Mouse (Mus musculus) adrenal gland (tissue): ENCODE data around the gene Cks1brt.
"Not testable (repeated sequence)": the region's sequence is repeated elsewhere in the genome, so short reads cannot be mapped to it uniquely, and the experiment has no call there.

ENCODE experiments used
- intact Hi-C: fragments of 180-260 bp; cut with DNase I; formaldehyde crosslinking; loops from one replicate; pipeline ENCODE4 v1.15.1; 2025
- long read RNA-seq, 2 experiments: library from polyadenylated mRNA; unstranded; transcript quantifications; one replicate each; pipeline ENCODE4 v2.0.0; 2020; ENCODE audit warnings: borderline replicate concordance in 1 of 2; ENCODE audit not compliant: insufficient replicate concordance in 1 of 2
- microRNA-seq, 2 experiments: library from miRNA; unstranded; fragments of <30 nt; microRNA quantifications; one replicate each; pipeline ENCODE4; 2019

Cks1brt gene
- long read RNA-seq, experiment 1 = 0 reads
- long read RNA-seq, experiment 2 = 0 reads

GRCm38 (mm10) chr8:85151624-85152023 is at the start of gene Cks1brt:
Gene Cks1brt, plus strand, starts transcription at chr8:85151924.
- intact Hi-C loops = no loop called here

GRCm38 (mm10) chr8:85113241-85113640 is 38.5 kb upstream of the Cks1brt start:
- intact Hi-C loops = no loop called here

- intact Hi-C loops = no loop called here
Measured at GRCm38 (mm10) chr8:85115501-85115900, 36.2 kb upstream of the Cks1brt start.

GRCm38 (mm10) chr8:85116984-85117383 is 34.7 kb upstream of the Cks1brt start:
- intact Hi-C loops = no loop called here

GRCm38 (mm10) chr8:85119052-85119981 is 32.4 kb upstream of the Cks1brt start:
- intact Hi-C loops = no loop called here

- intact Hi-C loops = not testable (repeated sequence)
Measured at GRCm38 (mm10) chr8:85120251-85120650, 31.5 kb upstream of the Cks1brt start.

- intact Hi-C loops = no loop called here
Measured at GRCm38 (mm10) chr8:85122995-85123394, 28.7 kb upstream of the Cks1brt start, which contains the start of gene Zfp791. Gene Zfp791, minus strand, starts transcription at chr8:85123095.

GRCm38 (mm10) chr8:85123691-85124090 is 28.0 kb upstream of the Cks1brt start:
- intact Hi-C loops = no loop called here

- intact Hi-C loops = no loop called here
Measured at GRCm38 (mm10) chr8:85132335-85132734, 19.4 kb upstream of the Cks1brt start.

GRCm38 (mm10) chr8:85135690-85136089 is 16.0 kb upstream of the Cks1brt start:
- intact Hi-C loops = not testable (repeated sequence)

GRCm38 (mm10) chr8:85142516-85142915 is 9.2 kb upstream of the Cks1brt start:
- intact Hi-C loops = no loop called here

- intact Hi-C loops = loop anchor here (5.0 kb wide), 1 partner anchor 94 kb away; no protein-coding TSS in a partner anchor
Measured at GRCm38 (mm10) chr8:85171291-85171690, 19.6 kb downstream of the Cks1brt start.

- intact Hi-C loops = no loop called here
Measured at GRCm38 (mm10) chr8:85175892-85176291, 24.2 kb downstream of the Cks1brt start.

GRCm38 (mm10) chr8:85192346-85192745 is 40.6 kb downstream of the Cks1brt start:
- intact Hi-C loops = no loop called here

GRCm38 (mm10) chr8:85220220-85220619 is 68.5 kb downstream of the Cks1brt start:
- intact Hi-C loops = no loop called here

GRCm38 (mm10) chr8:85220992-85221391 is 69.3 kb downstream of the Cks1brt start:
- intact Hi-C loops = no loop called here

Small RNA genes within 50 kb of the gene (microRNA-seq; reads per million reads assigned to microRNA genes)
- gene Gm23388 = 0.12 to 0.34 reads per million in 2 experiments
